Mouse (Mus musculus): ENCODE data around the gene Trpm1.

Gene Trpm1

GRCm38 (mm10) chr7:64234310-64234820, 80.7 kb downstream of the Trpm1 start:
- no peak for DNase-seq (ENCODE audit: low read depth, low spot score)

GRCm38 (mm10) chr7:64236521-64236920, 82.9 kb downstream of the Trpm1 start:
- DNase-seq (ENCODE audit: low read depth, low spot score) = no peak

DNA sequence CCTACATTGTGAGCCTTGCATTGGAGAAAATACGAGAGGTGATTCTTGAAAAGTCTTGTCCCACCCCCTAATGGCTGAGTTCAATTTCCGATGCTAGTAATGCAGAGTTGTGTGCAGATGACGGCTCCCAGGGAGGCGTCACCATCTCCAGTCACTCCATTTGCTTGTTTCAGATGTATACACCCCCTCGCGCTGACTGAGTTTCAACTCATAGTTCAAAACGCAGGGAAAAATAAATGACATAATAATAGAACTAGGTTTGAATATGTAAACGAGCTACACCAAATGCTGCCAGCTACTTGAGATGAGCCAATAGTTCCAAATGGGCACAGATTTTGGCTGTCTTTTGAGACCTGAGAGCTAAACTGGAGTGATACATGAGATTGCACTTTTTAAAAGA, 84.1 kb downstream of the Trpm1 start:
- no peak for DNase-seq (ENCODE audit: low read depth, low spot score)

DNA sequence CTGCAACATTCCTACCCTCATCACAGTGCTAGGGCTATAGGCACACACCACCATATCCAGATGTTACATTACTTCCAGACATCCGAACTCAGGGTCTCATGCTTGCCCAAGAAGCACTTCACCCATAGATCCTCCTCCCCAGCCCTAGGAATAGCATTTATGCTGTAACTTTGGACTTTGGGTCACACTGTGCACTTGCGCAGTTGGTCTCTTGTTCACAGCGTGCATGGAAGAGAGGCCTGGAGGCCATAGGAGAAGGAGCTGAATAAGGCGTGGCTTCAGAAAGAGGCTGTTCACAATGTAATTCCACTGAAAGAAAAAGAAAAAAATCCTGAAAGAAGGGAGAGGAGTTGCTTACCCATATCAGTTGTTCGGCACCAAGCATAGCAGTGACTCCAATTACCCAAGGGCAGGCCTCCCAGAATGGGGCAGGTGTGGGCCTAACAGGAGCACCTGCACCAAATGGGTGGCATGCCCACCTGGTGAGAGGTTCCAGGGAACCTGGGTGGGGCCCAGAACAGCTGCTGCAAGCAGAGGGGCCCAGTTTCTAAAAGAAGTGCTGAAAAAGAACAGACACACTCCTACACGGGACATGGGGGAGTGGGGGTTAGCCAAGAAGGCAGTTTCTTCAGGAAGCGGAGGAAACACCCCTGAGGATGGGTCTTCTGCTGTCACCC, 84.9 kb downstream of the Trpm1 start:
- no peak for DNase-seq (ENCODE audit: low read depth, low spot score)

DNA sequence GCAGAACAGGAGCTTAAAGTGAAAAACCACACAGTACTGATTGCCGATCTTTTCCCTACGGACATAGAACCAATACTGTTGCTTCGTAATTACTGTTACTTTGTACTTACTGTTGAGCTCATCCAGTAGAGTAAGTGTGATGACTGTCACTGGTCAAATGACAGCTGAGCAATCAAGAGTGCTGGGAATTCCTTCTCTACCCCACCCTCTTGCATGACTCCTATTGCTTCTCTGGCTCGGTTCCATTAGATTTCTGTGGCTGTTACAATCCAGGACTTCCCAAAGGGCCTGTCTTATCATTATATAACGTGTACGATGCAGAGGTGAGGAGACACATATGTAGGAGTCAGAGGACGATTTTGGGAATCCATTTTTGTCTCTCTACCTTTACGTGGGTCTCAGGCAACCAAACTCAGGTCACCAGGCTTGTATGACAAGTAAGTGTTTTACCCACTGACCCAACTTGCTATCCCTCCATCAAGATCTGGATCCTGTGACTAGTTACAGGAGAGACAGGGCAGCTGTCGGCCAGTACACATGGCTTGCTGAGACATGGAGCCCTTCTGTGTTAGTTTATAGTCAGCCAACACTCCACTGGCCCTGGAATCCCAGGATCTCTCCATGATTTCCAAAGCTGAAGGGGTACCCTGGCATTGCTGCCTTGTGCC, 85.6 kb downstream of the Trpm1 start:
- DNase-seq (ENCODE audit: low read depth, low spot score) = no peak

- no peak for DNase-seq (ENCODE audit: low read depth, low spot score)
These were observed 86.2 kb downstream of the Trpm1 start for GRCm38 (mm10) chr7:64239806-64240315.

DNA sequence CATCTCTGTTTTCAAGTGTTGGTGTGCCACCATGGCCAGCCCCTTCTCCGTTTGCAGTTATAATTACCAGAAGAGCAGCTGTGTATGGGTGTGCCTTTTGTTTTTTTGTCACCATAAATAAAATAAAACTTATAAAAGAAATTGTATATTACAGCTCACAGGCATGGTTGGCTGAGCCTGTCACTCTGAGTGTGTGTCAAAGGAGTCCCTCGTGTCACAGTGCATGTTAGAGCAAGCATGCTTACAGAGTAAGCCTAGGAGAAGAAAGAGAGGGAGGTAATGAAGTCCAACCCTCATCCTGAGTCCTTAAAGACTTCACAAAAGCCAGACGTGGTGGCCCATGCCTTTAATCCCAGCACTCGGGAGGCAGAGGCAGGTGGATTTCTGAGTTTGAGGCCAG, 88.8 kb downstream of the Trpm1 start:
- DNase-seq (ENCODE audit: low read depth, low spot score) = no peak

GRCm38 (mm10) chr7:64244371-64244770, 90.7 kb downstream of the Trpm1 start:
- DNase-seq (ENCODE audit: low read depth, low spot score) = no peak

GRCm38 (mm10) chr7:64246713-64247112, 93.1 kb downstream of the Trpm1 start:
- no peak for DNase-seq (ENCODE audit: low read depth, low spot score)

GRCm38 (mm10) chr7:64248352-64248751, 94.7 kb downstream of the Trpm1 start:
- DNase-seq (ENCODE audit: low read depth, low spot score) = no peak

- no peak for DNase-seq (ENCODE audit: low read depth, low spot score)
These were observed 96.1 kb downstream of the Trpm1 start for GRCm38 (mm10) chr7:64249715-64250114.

GRCm38 (mm10) chr7:64250417-64250816, 96.8 kb downstream of the Trpm1 start:
- DNase-seq (ENCODE audit: low read depth, low spot score) = no peak

GRCm38 (mm10) chr7:64253736-64254135, 100.1 kb downstream of the Trpm1 start:
- DNase-seq (ENCODE audit: low read depth, low spot score) = no peak

- no peak for DNase-seq (ENCODE audit: low read depth, low spot score)
These were observed 112.1 kb downstream of the Trpm1 start for GRCm38 (mm10) chr7:64265502-64266279.

DNA sequence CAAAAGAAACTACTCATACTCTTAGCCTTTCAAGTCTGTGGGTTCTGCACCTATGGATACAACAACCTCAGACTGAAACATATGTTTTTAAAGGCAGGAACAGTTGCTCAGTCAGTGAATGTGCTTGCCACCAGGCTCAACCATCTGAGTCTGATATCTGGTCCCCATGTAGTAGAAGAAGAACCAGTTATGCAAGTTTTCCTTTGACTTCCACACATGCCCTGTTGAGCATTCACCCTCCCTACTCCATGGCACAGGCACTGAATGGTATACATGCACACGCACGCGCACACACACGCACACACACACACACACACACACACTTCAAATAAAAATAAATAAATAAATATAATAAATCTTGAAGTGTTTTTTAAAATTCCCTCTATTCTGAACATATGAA, 113.0 kb downstream of the Trpm1 start:
- DNase-seq (ENCODE audit: low read depth, low spot score) = no peak

DNA sequence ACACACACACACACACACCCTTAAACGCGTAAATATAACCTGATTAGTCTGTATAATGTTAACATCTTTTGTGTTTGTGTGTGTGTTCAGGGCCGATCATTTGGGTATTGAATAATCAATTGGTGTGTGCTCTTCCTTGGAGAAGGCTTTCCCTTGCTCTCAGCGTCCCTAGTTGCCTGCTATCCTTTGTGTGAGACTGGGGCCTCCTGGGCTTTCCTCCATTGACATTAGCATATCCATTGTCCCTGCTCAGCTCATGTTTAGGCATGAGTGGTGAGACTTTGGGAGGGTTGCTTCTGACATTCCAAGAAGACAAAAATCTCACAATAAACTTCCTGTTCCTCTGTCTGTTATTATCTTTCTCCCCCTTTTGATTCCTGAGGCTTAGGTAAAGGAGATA, 118.3 kb downstream of the Trpm1 start:
- DNase-seq (ENCODE audit: low read depth, low spot score) = no peak

DNA sequence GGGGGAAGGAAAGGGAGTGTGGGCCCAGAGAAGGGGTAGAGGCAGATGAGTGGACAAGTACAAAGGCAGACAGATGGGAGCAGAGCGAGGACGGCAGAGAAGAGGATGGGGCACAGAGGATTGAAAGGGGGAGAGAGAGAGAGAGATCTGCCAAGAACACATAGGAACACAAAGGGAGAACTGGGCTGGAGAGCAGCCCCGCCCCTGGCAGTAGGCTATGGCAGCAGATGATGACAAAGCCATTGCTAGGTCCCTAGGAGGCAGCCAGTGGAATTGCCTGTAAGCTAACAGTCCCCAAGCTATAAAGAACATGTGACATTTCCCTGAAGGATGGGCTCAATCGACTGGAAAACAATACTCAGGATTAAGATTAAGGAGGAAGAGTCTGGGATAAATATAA, 121.9 kb downstream of the Trpm1 start:
- DNase-seq (ENCODE audit: low read depth, low spot score) = no peak

GRCm38 (mm10) chr7:64276921-64277320, 123.3 kb downstream of the Trpm1 start:
- DNase-seq (ENCODE audit: low read depth, low spot score) = no peak

DNA sequence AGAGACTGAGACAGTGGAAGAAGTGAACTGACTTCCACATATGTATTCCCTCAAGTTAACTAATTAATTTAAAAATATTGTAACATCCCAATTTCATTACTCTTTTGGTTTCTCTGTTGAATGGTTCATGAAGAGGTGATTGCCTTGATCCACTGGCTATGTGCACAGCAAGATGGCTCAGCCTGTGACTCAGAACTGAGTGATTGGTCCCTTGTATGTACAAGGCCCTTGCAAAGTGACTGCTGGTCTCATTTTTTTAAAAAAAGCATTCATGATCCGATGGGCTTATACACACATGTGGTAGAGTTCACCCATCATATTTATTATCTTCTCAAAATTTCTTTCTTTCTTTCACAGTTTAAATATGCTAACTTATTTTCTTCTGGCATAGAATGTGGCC, 124.9 kb downstream of the Trpm1 start:
- DNase-seq (ENCODE audit: low read depth, low spot score) = no peak

DNA sequence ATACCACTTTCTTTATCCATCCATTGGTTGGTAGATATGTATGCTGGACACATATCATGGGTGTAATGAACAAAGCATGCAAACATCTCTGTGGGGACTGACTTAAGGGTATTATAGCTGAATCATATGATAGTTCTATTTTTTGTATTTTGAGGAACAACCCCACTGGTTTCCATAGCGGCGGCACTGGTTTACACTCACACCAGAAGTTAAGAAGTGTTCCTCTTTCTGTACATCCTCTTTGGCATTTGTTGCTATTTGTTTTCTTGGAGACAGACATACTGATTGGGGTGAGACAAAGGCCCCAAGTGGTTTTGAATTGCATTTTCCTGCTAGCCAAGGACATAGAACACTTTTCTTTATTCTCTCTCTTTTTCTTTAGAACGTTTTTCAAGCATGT, 125.9 kb downstream of the Trpm1 start:
- no peak for DNase-seq (ENCODE audit: low read depth, low spot score)

- DNase-seq (ENCODE audit: low read depth, low spot score) = no peak
These were observed 132.9 kb downstream of the Trpm1 start for GRCm38 (mm10) chr7:64286566-64286965.

DNA sequence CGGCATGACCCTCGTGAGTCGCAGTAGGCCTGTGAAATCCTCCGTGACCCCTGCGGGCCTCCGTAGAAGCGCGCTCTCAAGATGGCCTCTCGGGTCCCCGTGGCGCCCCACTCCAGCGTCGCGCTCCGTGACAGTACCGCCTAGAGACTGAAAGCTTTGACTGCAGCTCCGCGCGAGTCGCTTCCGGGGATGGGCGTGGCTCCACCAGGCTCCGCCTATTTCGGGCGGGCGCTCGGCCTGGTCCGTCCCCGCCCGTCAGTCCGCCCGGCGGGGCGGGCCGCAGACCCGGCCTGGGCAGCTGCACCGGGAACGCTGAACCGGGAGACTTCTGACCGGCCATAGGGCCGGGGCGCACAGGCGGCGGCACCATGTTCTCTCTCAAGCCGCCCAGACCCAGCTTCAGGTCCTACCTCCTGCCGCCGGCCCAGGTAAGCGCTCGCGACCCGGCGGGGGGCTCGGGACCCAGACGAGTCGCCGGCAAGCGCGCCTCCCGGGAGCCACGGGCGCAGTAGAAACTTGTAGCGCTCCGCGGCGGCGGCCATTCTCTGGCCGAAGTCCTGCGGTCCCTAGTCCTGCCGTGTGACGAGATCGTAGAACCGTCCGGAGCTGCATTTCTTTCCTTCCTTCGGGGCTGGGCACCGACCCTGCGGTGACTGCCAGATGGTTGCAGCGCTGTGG, 133.9 kb downstream of the Trpm1 start, which contains the start of gene Mtmr10:
TSS of gene Mtmr10 (plus strand) at position 240 of the 678 bp plus-strand sequence.
- peak; percentile 87 for DNase-seq (ENCODE audit: low read depth, low spot score)
